25 mouse cellular contexts compared by ENCODE assay signal in genomic region chr8:3331692-3332091, GRCm38 (mm10). TPM values are rescaled to one million over a fixed set of nuclear protein-coding genes. Genes with fewer than 3 reads are reported as not detected.
A peak's percentile ranks its signal among the peaks of the same experiment; 100 is the strongest.
DNase-seq lines count a peak whose midpoint lies in the region; ATAC-seq and TF ChIP-seq lines count a peak whose summit lies in the region.
"Had no signal": no experiment of that assay in that cellular context is flagged by ENCODE, and none has a peak within 500 bp of the region (broad histone marks: within the 10 kb centered on the region; RNA-seq: fewer than 3 reads in every experiment).

No protein-coding gene starts in this region.

- TF ChIP-seq CTCF in stomach, postnatal 0 days (IDR thresholded peaks at IDR 0.05; ENCODE audit: low read depth): no peak

- no peak for TF ChIP-seq EP300 in stomach, postnatal 0 days (optimal IDR thresholded peaks at IDR 0.05)

- no peak overlapping the region for H3K27ac ChIP-seq in hindbrain, embryonic 15.5 days (replicated peaks)
- H3K27ac ChIP-seq in hindbrain, embryonic 10.5 days: no peak overlapping the region
- no peak overlapping the region for H3K27ac ChIP-seq in midbrain, embryonic 13.5 days
- H3K27ac ChIP-seq in midbrain, embryonic 16.5 days (ENCODE audit: low read length): no peak overlapping the region
- no peak overlapping the region for H3K27ac ChIP-seq in stomach, postnatal 0 days (replicated peaks)
- H3K27ac ChIP-seq: forebrain, embryonic 10.5 days; forebrain, embryonic 15.5 days; heart, adult 2 months; heart, embryonic 10.5 days; heart, embryonic 13.5 days; hindbrain, embryonic 13.5 days; hindbrain, postnatal 0 days had no signal

- DNase-seq in hindbrain, embryonic 10.5 days (ENCODE audit: low spot score): no peak
- no peak for DNase-seq in stomach, postnatal 0 days (ENCODE audit: low spot score)
- DNase-seq in layer of hippocampus, postnatal 14 days (ENCODE audit: low spot score in 2 of 2): no peak
- DNase-seq: adrenal gland, adult 8-10 months; adrenal gland, postnatal 25 days; cerebellum, adult 11-12 months; cerebellum, adult 8-10 months; cerebellum, postnatal 14 days; gastrocnemius, postnatal 25 days; heart, adult 2 months had no signal

- no peak overlapping the region for H3K4me2 ChIP-seq in hindbrain, embryonic 15.5 days
- no peak overlapping the region for H3K4me2 ChIP-seq in midbrain, embryonic 13.5 days (replicated peaks)
- H3K4me2 ChIP-seq in midbrain, embryonic 16.5 days (ENCODE audit: low read length): no peak overlapping the region
- no peak overlapping the region for H3K4me2 ChIP-seq in stomach, postnatal 0 days (replicated peaks; ENCODE audit: low read depth)
- H3K4me2 ChIP-seq: forebrain, embryonic 15.5 days; heart, embryonic 13.5 days; hindbrain, embryonic 13.5 days had no signal

- H3K4me3 ChIP-seq in hindbrain, embryonic 15.5 days: no peak overlapping the region
- no peak overlapping the region for H3K4me3 ChIP-seq in hindbrain, embryonic 10.5 days
- no peak overlapping the region for H3K4me3 ChIP-seq in midbrain, embryonic 13.5 days (replicated peaks)
- H3K4me3 ChIP-seq in midbrain, embryonic 16.5 days (ENCODE audit: low read depth, low read length): no peak overlapping the region
- no peak overlapping the region for H3K4me3 ChIP-seq in stomach, postnatal 0 days (ENCODE audit: low read depth, low read length)
- H3K4me3 ChIP-seq: forebrain, embryonic 10.5 days; forebrain, embryonic 15.5 days; heart, adult 2 months; heart, embryonic 10.5 days; heart, embryonic 13.5 days; hindbrain, embryonic 13.5 days had no signal

- H3K9ac ChIP-seq in hindbrain, embryonic 15.5 days: no peak overlapping the region
- no peak overlapping the region for H3K9ac ChIP-seq in midbrain, embryonic 13.5 days (replicated peaks)
- H3K9ac ChIP-seq in midbrain, embryonic 16.5 days (ENCODE audit: low read depth, low read length): no peak overlapping the region
- no peak overlapping the region for H3K9ac ChIP-seq in stomach, postnatal 0 days (ENCODE audit: low read length)
- H3K9ac ChIP-seq: forebrain, embryonic 15.5 days; heart, embryonic 13.5 days; hindbrain, embryonic 13.5 days had no signal

- WGBS in hindbrain, embryonic 15.5 days: 78% methylated on average over 2 of the region's 2 CpGs
- WGBS in hindbrain, embryonic 10.5 days: 79% methylated on average over 2 of the region's 2 CpGs
- WGBS in midbrain, embryonic 13.5 days: 82% methylated on average over 2 of the region's 2 CpGs
- 88% methylated on average over 2 of the region's 2 CpGs for WGBS in midbrain, embryonic 16.5 days
- WGBS in stomach, postnatal 0 days: 82% methylated on average over 2 of the region's 2 CpGs

- H3K4me1 ChIP-seq in hindbrain, embryonic 15.5 days (replicated peaks): no peaks in the 10 kb centered on the region
- no peaks in the 10 kb centered on the region for H3K4me1 ChIP-seq in hindbrain, embryonic 10.5 days (replicated peaks)
- H3K4me1 ChIP-seq in midbrain, embryonic 13.5 days (replicated peaks): no peaks in the 10 kb centered on the region
- H3K4me1 ChIP-seq in midbrain, embryonic 16.5 days (ENCODE audit: control insufficient read depth, insufficient read depth, low read length): no peaks in the 10 kb centered on the region
- no peaks in the 10 kb centered on the region for H3K4me1 ChIP-seq in stomach, postnatal 0 days (replicated peaks; ENCODE audit: control insufficient read depth, insufficient read depth)
- H3K4me1 ChIP-seq: forebrain, embryonic 10.5 days; forebrain, embryonic 15.5 days; heart, embryonic 10.5 days; heart, embryonic 13.5 days; hindbrain, embryonic 13.5 days had no signal

- H3K27me3 ChIP-seq in hindbrain, embryonic 15.5 days: no peaks in the 10 kb centered on the region
- no peaks in the 10 kb centered on the region for H3K27me3 ChIP-seq in hindbrain, embryonic 10.5 days (ENCODE audit: insufficient read depth, poor library complexity, severe bottlenecking)
- H3K27me3 ChIP-seq in midbrain, embryonic 13.5 days: no peaks in the 10 kb centered on the region
- H3K27me3 ChIP-seq in midbrain, embryonic 16.5 days (ENCODE audit: control insufficient read depth, insufficient read depth, low read depth, low read length): no peaks in the 10 kb centered on the region
- H3K27me3 ChIP-seq in stomach, postnatal 0 days (ENCODE audit: control insufficient read depth, insufficient read depth, low read length): no peaks in the 10 kb centered on the region
- H3K27me3 ChIP-seq: forebrain, embryonic 15.5 days; heart, embryonic 13.5 days; hindbrain, embryonic 13.5 days had no signal

- no peaks in the 10 kb centered on the region for H3K36me3 ChIP-seq in hindbrain, embryonic 15.5 days
- H3K36me3 ChIP-seq in hindbrain, embryonic 10.5 days: no peaks in the 10 kb centered on the region
- H3K36me3 ChIP-seq in midbrain, embryonic 13.5 days: no peaks in the 10 kb centered on the region
- no peaks in the 10 kb centered on the region for H3K36me3 ChIP-seq in midbrain, embryonic 16.5 days (ENCODE audit: control insufficient read depth, insufficient read depth, low read length)
- no peaks in the 10 kb centered on the region for H3K36me3 ChIP-seq in stomach, postnatal 0 days (ENCODE audit: control insufficient read depth, insufficient read depth, low read length)
- H3K36me3 ChIP-seq: forebrain, embryonic 10.5 days; forebrain, embryonic 15.5 days; heart, embryonic 10.5 days; heart, embryonic 13.5 days; hindbrain, embryonic 13.5 days had no signal

- H3K9me3 ChIP-seq in hindbrain, embryonic 15.5 days: no peaks in the 10 kb centered on the region
- 0 out of 2 replicates have a peak, but pooled peaks cover 2% of the 10 kb centered on the region for H3K9me3 ChIP-seq in hindbrain, embryonic 10.5 days
- no peaks in the 10 kb centered on the region for H3K9me3 ChIP-seq in midbrain, embryonic 13.5 days
- no peaks in the 10 kb centered on the region for H3K9me3 ChIP-seq in midbrain, embryonic 16.5 days (replicated peaks; ENCODE audit: control insufficient read depth, low read length, poor library complexity, severe bottlenecking)
- H3K9me3 ChIP-seq in stomach, postnatal 0 days (ENCODE audit: control insufficient read depth, low read length): no peaks in the 10 kb centered on the region
- H3K9me3 ChIP-seq: forebrain, embryonic 10.5 days; forebrain, embryonic 15.5 days; heart, embryonic 10.5 days; heart, embryonic 13.5 days; hindbrain, embryonic 13.5 days had no signal

- peak; percentile 66; the same call in 1 of the 2 replicates for ATAC-seq in hindbrain, embryonic 15.5 days (ENCODE audit: low FRiP score, low read depth)
- ATAC-seq in midbrain, embryonic 13.5 days: peak; percentile 11; the same call in 1 of the 2 replicates
- no peak for ATAC-seq in midbrain, embryonic 16.5 days
- peak; percentile 41; the same call in 1 of the 2 replicates for ATAC-seq in stomach, postnatal 0 days (ENCODE audit: low FRiP score, low TSS enrichment)
- ATAC-seq: activated CD4-positive, CD25-positive, alpha-beta regulatory T cell, adult 4 months; CD4-positive, CD25-positive, alpha-beta regulatory T cell, adult 4 months; forebrain, embryonic 15.5 days; hindbrain, postnatal 0 days; inflammation-experienced regulatory T-cells, adult 6 months had no signal

RNA-seq across cellular contexts. Expression of gene A430078G23Rik, which starts 21.5 kb away (rescaled TPM):
- polyA plus RNA-seq in hindbrain, embryonic 15.5 days (2015; fragmentation: Nextera tagmentation; extraction: Ambion mirVana): not detected in 2 replicates
- not detected in 2 replicates for polyA plus RNA-seq in hindbrain, embryonic 10.5 days (2016; fragmentation: Nextera tagmentation; extraction: Ambion mirVana)
- polyA plus RNA-seq in midbrain, embryonic 13.5 days (2015; fragmentation: Nextera tagmentation; extraction: Ambion mirVana): not detected in 2 replicates
- not detected in 2 replicates for polyA plus RNA-seq in midbrain, embryonic 16.5 days (2015; fragmentation: Nextera tagmentation; extraction: Ambion mirVana)
- polyA plus RNA-seq in stomach, postnatal 0 days (2015; fragmentation: Nextera tagmentation; extraction: Ambion mirVana): 0.51 and 0.63 TPM in 2 replicates
- total RNA-seq in layer of hippocampus, postnatal 14 days (2021): under 1 TPM; 0.14 to 0.36 TPM
- total RNA-seq: gastrocnemius, adult 8-10 months; hindbrain, postnatal 0 days had no signal
- polyA plus RNA-seq: C2C12; embryonic facial prominence, embryonic 11.5 days; forebrain, embryonic 10.5 days; heart, embryonic 13.5 days; hindbrain, embryonic 13.5 days; hindbrain, postnatal 0 days had no signal

RNA-seq across cellular contexts. Expression of gene Insr, which starts 52.3 kb away (rescaled TPM):
- 52.5 and 55.9 TPM in 2 replicates for polyA plus RNA-seq in hindbrain, embryonic 15.5 days (2015; fragmentation: Nextera tagmentation; extraction: Ambion mirVana)
- polyA plus RNA-seq in hindbrain, embryonic 10.5 days (2016; fragmentation: Nextera tagmentation; extraction: Ambion mirVana): 28.1 and 30.4 TPM in 2 replicates
- 53.9 and 58.6 TPM in 2 replicates for polyA plus RNA-seq in midbrain, embryonic 13.5 days (2015; fragmentation: Nextera tagmentation; extraction: Ambion mirVana)
- polyA plus RNA-seq in midbrain, embryonic 16.5 days (2015; fragmentation: Nextera tagmentation; extraction: Ambion mirVana): 48.6 and 54.1 TPM in 2 replicates
- 20.9 and 24.2 TPM in 2 replicates for polyA plus RNA-seq in stomach, postnatal 0 days (2015; fragmentation: Nextera tagmentation; extraction: Ambion mirVana)
- 10 to 100 TPM; 47.2 to 54.2 TPM for total RNA-seq in layer of hippocampus, postnatal 14 days (2021)
